Mouse (Mus musculus) limb, embryonic 14.5 days (tissue): Measurements from ENCODE around the gene Sall2. TPM values are rescaled to one million over a fixed set of nuclear protein-coding genes. Genes with fewer than 3 reads are reported as not detected.
"Not testable (repeated sequence)": the region's sequence is repeated elsewhere in the genome, so short reads cannot be mapped to it uniquely, and the experiment has no call there.

Experiments used
- ATAC-seq: fragments of 200-750 bp; cut with Nextera tagmentation; 2 replicates; pipeline ENCODE4 v1.8.0; 2017; ENCODE audit warnings: low read depth, moderate number of reproducible peaks, moderate TSS enrichment; ENCODE audit not compliant: low FRiP score
- DNase-seq: peaks from one replicate; pipeline ENCODE4 v3.0.0-alpha.2; 2015; ENCODE audit warnings: low spot score
- H3K27ac ChIP-seq: fragments of 300-500 bp; sonication (generic); replicated peaks from 2 replicates; pipeline ENCODE4 v1.5.1; 2014; ENCODE audit warnings: low read depth, mild to moderate bottlenecking, low read length, moderate library complexity, mixed read lengths
- H3K27me3 ChIP-seq: fragments of 300-500 bp; sonication (generic); 2 replicates; pipeline ENCODE4 v1.6.1; 2014; ENCODE audit warnings: low read length, mixed read lengths; ENCODE audit not compliant: control insufficient read depth, insufficient read depth
- H3K36me3 ChIP-seq: fragments of 300-500 bp; sonication (generic); 2 replicates; pipeline ENCODE4 v1.6.1; 2014; ENCODE audit warnings: mild to moderate bottlenecking, low read length, moderate library complexity, mixed read lengths; ENCODE audit not compliant: control insufficient read depth, insufficient read depth
- H3K4me1 ChIP-seq: fragments of 300-500 bp; sonication (generic); 2 replicates; pipeline ENCODE4 v1.6.1; 2014; ENCODE audit warnings: antibody characterized with exemption, low read length, mixed read lengths; ENCODE audit not compliant: control insufficient read depth, insufficient read depth
- H3K4me2 ChIP-seq: fragments of 300-500 bp; sonication (generic); replicated peaks from 2 replicates; pipeline ENCODE4 v1.6.1; 2014; ENCODE audit warnings: low read depth, mild to moderate bottlenecking, low read length, moderate library complexity; ENCODE audit not compliant: severe bottlenecking
- H3K4me3 ChIP-seq: fragments of 300-500 bp; sonication (generic); replicated peaks from 2 replicates; pipeline ENCODE4 v1.5.1; 2014; ENCODE audit warnings: low read length
- H3K9ac ChIP-seq: fragments of 300-500 bp; sonication (generic); 2 replicates; pipeline ENCODE4 v1.6.1; 2014; ENCODE audit warnings: mild to moderate bottlenecking, low read depth, low read length, moderate library complexity; ENCODE audit not compliant: severe bottlenecking
- H3K9me3 ChIP-seq: fragments of 300-500 bp; sonication (generic); 2 replicates; pipeline ENCODE4 v1.6.1; 2016; ENCODE audit warnings: low read length; ENCODE audit not compliant: control insufficient read depth
- POLR2A ChIP-seq: fragments of 200-500 bp; IDR thresholded peaks from 2 replicates; pipeline ENCODE4 v1.8.0; 2012; ENCODE audit warnings: inconsistent platforms, mild to moderate bottlenecking, moderate library complexity, borderline replicate concordance; ENCODE audit not compliant: insufficient read depth, insufficient read length; ENCODE audit errors: extremely low read depth
- WGBS: fragments of 180-500 bp; shearing (Covaris S2); extraction: QIAGEN DNeasy Blood & Tissue Kit; methylation state at CpG from one replicate; pipeline ENCODE4 v1.1.7; 2014; 5-methylcytosine and 5-hydroxymethylcytosine counted together
- polyA plus RNA-seq, 2 experiments: library from polyadenylated mRNA; depleted of rRNA in 1 of 2; stranded (reverse) in 1 of 2; unstranded in 1 of 2; fragments of >200 nt; fragmentation: Nextera tagmentation in 1 of 2; extraction: Ambion mirVana in 1 of 2; gene quantifications; 2 replicates each; pipeline versions ENCODE4 v1.2.1 to v1.2.3; 2012 to 2014

Sall2 gene
- polyA plus RNA-seq, 2 experiments: 18.9 to 26.4 TPM

- H3K36me3 ChIP-seq: peaks cover 51% of the 10 kb centered on the region
- no peak overlapping the region for H3K9ac ChIP-seq
- H3K4me3 ChIP-seq: no peak overlapping the region
- H3K27ac ChIP-seq: no peak overlapping the region
- H3K9me3 ChIP-seq: no peaks in the 10 kb centered on the region
- H3K4me2 ChIP-seq: peak overlapping the region; percentile 77
- no peak for TF ChIP-seq POLR2A
- peaks cover 13% of the 10 kb centered on the region for H3K4me1 ChIP-seq
- no peak for ATAC-seq
- no peaks in the 10 kb centered on the region for H3K27me3 ChIP-seq
- no peak for DNase-seq
- WGBS: 85% methylated on average over 26 of the region's 26 CpGs
Observed at GRCm38 (mm10) chr14:52313931-52314807, 14.4 kb downstream of the Sall2 start.

GRCm38 (mm10) chr14:52310906-52311305 lies 17.7 kb downstream of the Sall2 start:
- WGBS: 93% methylated on average over 2 of the region's 2 CpGs
- DNase-seq: no peak
- H3K27me3 ChIP-seq: no peaks in the 10 kb centered on the region

GRCm38 (mm10) chr14:52310343-52310742 lies 18.2 kb downstream of the Sall2 start:
- H3K9ac ChIP-seq, H3K4me3 ChIP-seq, H3K9me3 ChIP-seq, H3K27me3 ChIP-seq, DNase-seq, H3K4me2 ChIP-seq, ATAC-seq, H3K27ac ChIP-seq, H3K4me1 ChIP-seq: not testable (repeated sequence)
- peaks cover 54% of the 10 kb centered on the region for H3K36me3 ChIP-seq
- WGBS: 92% methylated on average over 5 of the region's 6 CpGs

More at GRCm38 (mm10) chr14:52310906-52311305, 17.7 kb downstream of the Sall2 start:
- no peak overlapping the region for H3K27ac ChIP-seq
- no peak overlapping the region for H3K9ac ChIP-seq
- ATAC-seq: no peak
- H3K4me3 ChIP-seq: no peak overlapping the region
- TF ChIP-seq POLR2A: no peak
- peaks cover 54% of the 10 kb centered on the region for H3K36me3 ChIP-seq
- no peaks in the 10 kb centered on the region for H3K9me3 ChIP-seq
- H3K4me2 ChIP-seq: no peak overlapping the region
- peaks cover 6% of the 10 kb centered on the region for H3K4me1 ChIP-seq

GRCm38 (mm10) chr14:52306100-52306499 lies 22.5 kb downstream of the Sall2 start:
- H3K4me1 ChIP-seq: peaks cover 4% of the 10 kb centered on the region; the same call in 1 of the 2 replicates
- no peak for ATAC-seq
- no peaks in the 10 kb centered on the region for H3K27me3 ChIP-seq
- no peak for TF ChIP-seq POLR2A
- H3K36me3 ChIP-seq: peaks cover 17% of the 10 kb centered on the region
- no peak for DNase-seq
- H3K4me3 ChIP-seq: no peak overlapping the region
- WGBS: 98% methylated on average over 2 of the region's 2 CpGs
- H3K4me2 ChIP-seq: no peak overlapping the region
- H3K9ac ChIP-seq: no peak overlapping the region
- H3K27ac ChIP-seq: no peak overlapping the region
- no peaks in the 10 kb centered on the region for H3K9me3 ChIP-seq

GRCm38 (mm10) chr14:52304644-52305271 lies 23.8 kb downstream of the Sall2 start, which contains the start of gene Mettl3:
Gene Mettl3 (minus strand): TSS chr14:52305128.
- H3K4me3 ChIP-seq: peak within 1 kb of the TSS; percentile 66
- WGBS: 0% methylated on average over 46 of the region's 46 CpGs

GRCm38 (mm10) chr14:52303517-52303916 lies 25.0 kb downstream of the Sall2 start:
- not testable (repeated sequence) for H3K9me3 ChIP-seq, ATAC-seq, H3K27ac ChIP-seq, H3K4me1 ChIP-seq, DNase-seq, H3K4me3 ChIP-seq, H3K4me2 ChIP-seq, H3K27me3 ChIP-seq, H3K9ac ChIP-seq
- 90% methylated on average over 3 of the region's 3 CpGs for WGBS
- peaks cover 18% of the 10 kb centered on the region for H3K36me3 ChIP-seq

More at GRCm38 (mm10) chr14:52304644-52305271, 23.8 kb downstream of the Sall2 start, which contains the start of gene Mettl3:
- TF ChIP-seq POLR2A: peak; percentile 23; the same call in 1 of the 2 replicates
- Histone ChIP-seq H3K9me3 (no peaks in the 10 kb centered on the region), H3K9ac (peak within 1 kb of the TSS; percentile 74), H3K27me3 (no peaks in the 10 kb centered on the region), H3K4me1 (peaks cover 4% of the 10 kb centered on the region; the same call in 1 of the 2 replicates), H3K36me3 (peaks cover 16% of the 10 kb centered on the region), H3K4me2 (peak within 1 kb of the TSS; percentile 71), H3K27ac (peak within 1 kb of the TSS; percentile 92)
- DNase-seq (peak; percentile 98), ATAC-seq (peak; percentile 96)
